Comparison of ENCODE assay signal across 8 mouse cellular contexts in genomic region chr2:161214681-161215458, GRCm38 (mm10).
DNase-seq lines count a peak whose midpoint lies in the region; ATAC-seq and TF ChIP-seq lines count a peak whose summit lies in the region.

No protein-coding gene starts in this region.

- DNase-seq in G1E (ENCODE audit: low spot score), result no peak
- DNase-seq in c-Kit-negative CD71-positive TER-119-positive erythroid progenitor cells, embryonic 14.5 days (ENCODE audit: low read depth, low spot score), result peak; percentile 16
- peak; percentile 44 for DNase-seq in fibroblast of lung, adult 2 months (ENCODE audit: low read depth)
- peak; percentile 93 for DNase-seq in limb, embryonic 14.5 days (ENCODE audit: low spot score)
- DNase-seq in thymus, postnatal 14 days, result peak; percentile 53

- no peak overlapping the region for H3K9ac ChIP-seq in heart, embryonic 12.5 days
- no peak overlapping the region for H3K9ac ChIP-seq in kidney, embryonic 16.5 days (replicated peaks; ENCODE audit: low read length)
- no peak overlapping the region for H3K9ac ChIP-seq in limb, embryonic 14.5 days (ENCODE audit: low read depth, low read length, severe bottlenecking)

- no peak overlapping the region for H3K27ac ChIP-seq in heart, embryonic 12.5 days (ENCODE audit: poor library complexity, severe bottlenecking)
- no peak overlapping the region for H3K27ac ChIP-seq in kidney, embryonic 16.5 days (ENCODE audit: low read length)
- no peak overlapping the region for H3K27ac ChIP-seq in limb, embryonic 14.5 days (replicated peaks; ENCODE audit: low read depth, low read length)
- H3K27ac ChIP-seq in olfactory bulb, adult 2 months (ENCODE audit: insufficient read depth, low read depth, low read length), result no peak overlapping the region

- H3K4me2 ChIP-seq in heart, embryonic 12.5 days, result peak overlapping the region; percentile 29; the same call in 1 of the 2 replicates
- 0 out of 2 replicates have a peak overlapping the region, but pooled peaks have one; percentile 32 for H3K4me2 ChIP-seq in kidney, embryonic 16.5 days (replicated peaks; ENCODE audit: low read depth, low read length)
- H3K4me2 ChIP-seq in limb, embryonic 14.5 days (replicated peaks; ENCODE audit: low read depth, low read length, severe bottlenecking), result no peak overlapping the region

- H3K4me3 ChIP-seq in G1E (ENCODE audit: low read depth, low read length), result no peak overlapping the region
- H3K4me3 ChIP-seq in heart, embryonic 12.5 days, result no peak overlapping the region
- H3K4me3 ChIP-seq in kidney, embryonic 16.5 days (ENCODE audit: low read length), result no peak overlapping the region
- H3K4me3 ChIP-seq in limb, embryonic 14.5 days (replicated peaks; ENCODE audit: low read length), result no peak overlapping the region
- H3K4me3 ChIP-seq in olfactory bulb, adult 2 months (ENCODE audit: insufficient read depth, low read depth, low read length), result no peak overlapping the region

- TF ChIP-seq CTCF in G1E (IDR thresholded peaks at IDR 0.05; ENCODE audit: low read depth, low read length), result peak; percentile 16; the same call in 1 of the 2 replicates
- TF ChIP-seq CTCF in olfactory bulb, adult 2 months (IDR thresholded peaks at IDR 0.05; ENCODE audit: insufficient read depth, low read depth, low read length), result peak; percentile 74

- no peaks in the 10 kb centered on the region for H3K36me3 ChIP-seq in G1E (replicated peaks)
- no peaks in the 10 kb centered on the region for H3K36me3 ChIP-seq in heart, embryonic 12.5 days
- H3K36me3 ChIP-seq in kidney, embryonic 16.5 days (ENCODE audit: insufficient read depth, low read length), result no peaks in the 10 kb centered on the region
- no peaks in the 10 kb centered on the region for H3K36me3 ChIP-seq in limb, embryonic 14.5 days (ENCODE audit: control insufficient read depth, insufficient read depth, low read length)

- H3K27me3 ChIP-seq in G1E (ENCODE audit: insufficient read depth, low read length), result no peaks in the 10 kb centered on the region
- H3K27me3 ChIP-seq in heart, embryonic 12.5 days (replicated peaks), result no peaks in the 10 kb centered on the region
- H3K27me3 ChIP-seq in kidney, embryonic 16.5 days (ENCODE audit: insufficient read depth, low read length), result no peaks in the 10 kb centered on the region
- H3K27me3 ChIP-seq in limb, embryonic 14.5 days (ENCODE audit: control insufficient read depth, insufficient read depth, low read length), result no peaks in the 10 kb centered on the region

- H3K4me1 ChIP-seq in G1E (ENCODE audit: insufficient read depth, low read depth, low read length), result no peaks in the 10 kb centered on the region
- no peaks in the 10 kb centered on the region for H3K4me1 ChIP-seq in heart, embryonic 12.5 days (replicated peaks)
- H3K4me1 ChIP-seq in kidney, embryonic 16.5 days (ENCODE audit: insufficient read depth, low read length), result no peaks in the 10 kb centered on the region
- H3K4me1 ChIP-seq in limb, embryonic 14.5 days (ENCODE audit: control insufficient read depth, insufficient read depth, low read length), result no peaks in the 10 kb centered on the region
- H3K4me1 ChIP-seq in olfactory bulb, adult 2 months (ENCODE audit: control insufficient read depth, insufficient read depth, low read length), result 0 out of 2 replicates have a peak, but pooled peaks cover 4% of the 10 kb centered on the region

- TF ChIP-seq POLR2A in limb, embryonic 14.5 days (IDR thresholded peaks at IDR 0.05; ENCODE audit: borderline replicate concordance, extremely low read depth, insufficient read depth, insufficient read length), result no peak
- TF ChIP-seq POLR2A in olfactory bulb, adult 2 months (IDR thresholded peaks at IDR 0.05; ENCODE audit: insufficient read depth, low read depth, low read length), result no peak

- peaks cover 50% of the 10 kb centered on the region for H3K9me3 ChIP-seq in G1E (replicated peaks)
- no peaks in the 10 kb centered on the region for H3K9me3 ChIP-seq in heart, embryonic 12.5 days (replicated peaks)
- H3K9me3 ChIP-seq in kidney, embryonic 16.5 days (ENCODE audit: low read length), result no peaks in the 10 kb centered on the region
- no peaks in the 10 kb centered on the region for H3K9me3 ChIP-seq in limb, embryonic 14.5 days (ENCODE audit: control insufficient read depth, low read length)

- no peak for ATAC-seq in G1E (ENCODE audit: extremely low read depth, insufficient number of reproducible peaks, low FRiP score, poor library complexity, severe bottlenecking)
- no peak for ATAC-seq in heart, embryonic 12.5 days (ENCODE audit: insufficient number of reproducible peaks, low FRiP score)
- ATAC-seq in kidney, embryonic 16.5 days (ENCODE audit: low FRiP score, low TSS enrichment), result peak; percentile 82; the same call in 1 of the 2 replicates
- peak; percentile 74 for ATAC-seq in limb, embryonic 14.5 days (ENCODE audit: low FRiP score, low read depth)

- WGBS in heart, embryonic 12.5 days, result 24% methylated on average over 15 of the region's 15 CpGs
- WGBS in kidney, embryonic 16.5 days, result 23% methylated on average over 15 of the region's 15 CpGs
- 22% methylated on average over 15 of the region's 15 CpGs for WGBS in limb, embryonic 14.5 days
- 14% methylated on average over 15 of the region's 15 CpGs for WGBS in olfactory bulb, adult 2 months

Comparison
In these comparisons a context has a peak if more than half of its experiments do, and no peak if none do; other contexts are left out.
1. ATAC-seq: peak in kidney, embryonic 16.5 days (single experiment) and limb, embryonic 14.5 days (single experiment); none in G1E (single experiment) and heart, embryonic 12.5 days (single experiment).